Mouse (Mus musculus) thymus, adult 2 months (tissue): ENCODE data around the gene Tex19.1.

Experiments
- CTCF ChIP-seq: fragments of 200-500 bp; IDR thresholded peaks from 2 replicates; pipeline ENCODE4 v1.5.1; 2012; ENCODE audit warnings: mild to moderate bottlenecking, control low read depth, low read length, moderate library complexity, borderline replicate concordance; ENCODE audit not compliant: control insufficient read depth, poor library complexity, insufficient read depth; ENCODE audit errors: extremely low read depth
- POLR2A ChIP-seq: fragments of 200-500 bp; IDR thresholded peaks from 2 replicates; pipeline ENCODE4 v1.6.1; 2012; ENCODE audit warnings: mild to moderate bottlenecking, low read length, control low read depth, moderate library complexity; ENCODE audit not compliant: control insufficient read depth, poor library complexity, insufficient read depth; ENCODE audit errors: extremely low read depth

DNA sequence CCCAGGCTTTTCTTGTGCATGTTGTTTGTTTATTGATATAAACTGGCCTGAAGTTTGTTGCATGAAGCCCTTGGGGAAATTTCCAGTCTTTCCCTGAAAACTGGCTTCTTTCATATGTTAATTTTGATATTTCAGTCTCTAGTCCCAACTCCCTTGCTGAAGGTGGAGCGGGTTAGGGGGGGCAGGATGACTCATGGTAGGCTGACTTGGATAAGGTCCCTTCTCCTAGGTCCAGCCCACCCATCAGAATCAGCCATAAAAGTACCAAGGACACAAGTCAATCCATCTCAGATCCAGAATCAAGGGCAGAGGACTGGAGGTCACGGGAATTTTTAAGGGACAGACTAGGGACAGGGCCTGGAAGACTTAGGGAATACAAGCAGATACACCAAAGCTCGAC is 34.9 kb upstream of the Tex19.1 start:
- TF ChIP-seq CTCF (no peak), POLR2A (no peak)
